Mouse (Mus musculus) G1E (cell line): ENCODE measurements around the gene Hacd1.

Source experiments
- CTCF ChIP-seq: IDR thresholded peaks from 2 replicates; pipeline ENCODE4 v1.5.1; 2012; ENCODE audit warnings: low read depth, low read length, inconsistent platforms, mixed read lengths
- GATA1 ChIP-seq: IDR thresholded peaks from 2 replicates; pipeline ENCODE4 v1.6.1; 2012; ENCODE audit warnings: borderline replicate concordance, low read length, inconsistent platforms, mixed read lengths
- POLR2AphosphoS5 ChIP-seq: IDR thresholded peaks from 2 replicates; pipeline ENCODE4 v1.6.1; 2012; ENCODE audit warnings: low read depth, low read length, inconsistent platforms; ENCODE audit not compliant: insufficient replicate concordance

DNA sequence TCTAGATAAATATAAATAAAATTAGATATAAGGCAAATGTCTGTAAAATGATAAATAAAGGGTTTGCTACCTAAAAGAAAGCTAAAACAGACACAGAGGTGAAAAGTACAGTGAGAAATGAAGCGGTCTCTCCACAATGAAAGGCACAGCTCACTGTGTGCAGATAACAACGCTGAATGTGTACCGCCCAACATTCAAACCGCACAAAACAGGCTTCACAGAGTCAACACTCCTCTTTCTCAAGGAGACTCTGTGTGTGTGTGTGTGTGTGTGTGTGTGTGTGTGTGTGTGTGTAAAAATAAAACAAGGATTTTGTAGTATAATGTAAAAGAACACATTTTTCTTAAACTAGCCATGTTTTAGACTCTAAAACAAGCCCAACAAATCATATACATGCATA lies 247.9 kb downstream of the Hacd1 start:
- TF ChIP-seq CTCF = no peak
- no peak for TF ChIP-seq GATA1
- TF ChIP-seq POLR2AphosphoS5 = no peak
